Mouse (Mus musculus) adrenal gland, adult (tissue): ENCODE data around the gene Tomm20l.
A peak's percentile ranks its signal among the peaks of the same experiment; 100 is the strongest.

Experiments used
- DNase-seq, 2 experiments: peaks; one replicate each; pipeline ENCODE4 v3.0.0; 2022 to 2023; ENCODE audit warnings: low spot score in 1 of 2; ENCODE audit not compliant: inconsistent age in 2 of 2

Gene Tomm20l

DNA sequence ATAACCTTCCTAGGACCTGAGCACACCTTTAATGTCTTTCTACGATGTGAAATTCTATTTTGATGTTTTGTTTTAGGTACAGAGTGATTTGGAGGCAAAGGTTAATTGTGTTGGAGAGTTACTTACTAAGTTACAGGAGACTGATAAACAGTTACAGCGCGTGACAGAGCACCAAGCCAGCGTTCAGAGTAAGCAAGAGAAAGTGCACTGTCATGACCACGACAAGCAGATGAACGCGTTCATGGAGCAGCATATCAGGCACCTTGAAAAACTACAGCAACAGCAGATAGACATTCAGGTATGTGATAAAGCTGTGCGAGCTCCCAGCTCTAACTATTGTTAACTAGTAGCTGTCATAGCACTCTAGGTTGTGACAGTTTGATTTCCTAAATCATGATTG is 38.9 kb downstream of the Tomm20l start:
- DNase-seq: no peak

DNA sequence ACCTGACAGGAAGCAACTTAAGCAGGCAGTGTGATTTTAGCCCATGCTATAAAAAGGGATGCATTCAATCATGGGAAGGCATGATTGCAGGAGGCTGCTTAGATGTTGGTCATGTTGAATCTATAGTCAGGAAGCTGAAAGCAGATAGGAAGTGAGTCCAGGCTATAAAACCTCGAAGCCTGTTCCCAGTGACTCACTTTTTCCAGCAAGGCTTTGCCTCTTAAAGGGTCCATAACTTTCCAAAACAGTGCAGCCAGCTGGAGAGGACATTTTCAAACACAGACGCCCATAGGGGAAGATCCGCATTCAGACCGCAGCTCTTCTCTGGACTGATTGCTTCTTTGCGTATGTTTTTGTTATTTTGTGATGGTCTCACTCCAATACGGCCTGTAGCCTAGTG is 43.8 kb downstream of the Tomm20l start:
- DNase-seq: no peak

DNA sequence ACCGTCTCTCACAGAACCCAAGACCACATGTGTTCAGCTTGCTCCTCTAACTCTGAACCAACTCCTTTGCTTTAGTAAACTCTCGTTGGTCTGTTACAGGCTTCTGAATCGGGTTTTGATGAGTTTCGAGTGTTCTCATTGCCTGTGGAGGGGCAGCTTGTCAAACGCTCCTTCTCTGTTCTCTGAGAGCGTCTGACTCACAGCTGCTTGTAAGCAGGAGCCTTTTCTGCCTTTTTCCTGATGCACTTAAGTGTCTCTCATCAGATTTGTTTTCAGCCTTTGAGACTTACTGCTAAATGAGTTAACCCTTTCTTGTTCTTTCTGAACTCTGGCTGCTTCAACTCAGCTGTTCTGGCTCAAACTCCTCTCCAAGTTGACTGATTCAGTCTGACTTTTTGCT is 46.7 kb downstream of the Tomm20l start:
- no peak for DNase-seq

DNA sequence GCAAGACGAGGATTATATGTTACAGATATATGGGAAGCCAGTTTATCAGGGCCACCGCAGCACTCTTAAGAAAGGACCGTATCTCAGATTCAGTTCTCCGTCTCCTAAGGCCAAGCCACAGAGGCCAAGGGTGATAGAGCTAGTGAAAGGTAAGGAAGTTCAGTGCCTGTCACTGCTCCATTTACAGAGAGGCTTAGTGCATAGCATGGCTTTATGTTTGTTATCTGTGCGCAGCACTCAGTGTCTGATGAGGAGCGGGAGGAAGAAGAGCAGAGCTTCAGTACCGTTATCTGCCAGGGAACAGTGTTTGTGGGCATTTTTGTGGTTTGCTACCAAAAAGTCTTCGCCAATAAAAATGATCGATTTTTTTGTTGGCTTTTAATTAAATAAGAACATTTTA is 53.2 kb downstream of the Tomm20l start:
- no peak for DNase-seq

DNA sequence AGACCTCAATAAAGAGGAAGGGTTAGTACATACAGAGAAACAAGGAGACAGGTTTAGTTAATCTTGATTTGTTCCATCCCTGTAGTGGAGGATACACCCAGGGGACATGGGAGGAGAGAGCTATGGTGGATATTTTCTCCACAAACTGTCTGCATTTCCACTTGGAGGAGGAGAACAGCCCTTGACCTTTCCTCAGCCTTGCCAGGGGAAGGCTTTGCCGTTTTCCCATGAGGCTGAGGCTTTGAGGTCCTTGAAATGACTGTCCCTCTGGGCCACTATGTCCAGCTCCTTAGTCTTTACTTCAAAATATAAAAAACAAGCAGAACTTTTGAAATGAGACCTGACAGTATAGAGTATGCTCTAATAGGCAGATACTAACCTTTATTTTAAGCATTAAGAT is 58.7 kb downstream of the Tomm20l start:
- DNase-seq: peak; percentile 69 to 79
